Mouse (Mus musculus) layer of hippocampus, adult 9-10 months (tissue): Measurements from ENCODE around the gene Man2a2.
A peak's percentile ranks its signal among the peaks of the same experiment; 100 is the strongest.
"Not testable (repeated sequence)": the region's sequence is repeated elsewhere in the genome, so short reads cannot be mapped to it uniquely, and the experiment has no call there.

ENCODE experiments used
- DNase-seq: peaks from one replicate; pipeline ENCODE4 v3.0.0; 2022; ENCODE audit warnings: low spot score

Man2a2 gene

DNA sequence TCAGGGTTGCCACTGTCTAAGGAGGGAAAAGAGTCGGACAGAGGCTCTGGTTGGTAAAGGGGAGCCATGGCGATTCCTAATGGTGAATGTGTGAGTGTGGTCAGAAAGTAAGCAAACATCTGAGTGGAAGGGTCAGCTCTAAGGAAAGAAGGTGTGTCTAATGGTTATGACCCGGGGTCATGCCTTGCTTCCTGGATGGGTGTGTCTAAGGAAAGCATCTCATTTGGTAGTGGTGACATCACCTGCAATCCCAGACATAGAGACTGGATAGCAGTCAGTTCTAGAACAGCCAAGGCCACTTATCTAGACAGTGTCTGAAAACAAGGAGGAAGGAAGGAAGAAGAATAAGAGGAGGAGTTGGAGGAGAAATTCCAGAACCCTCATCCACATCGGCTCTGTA lies 36.3 kb downstream of the Man2a2 start:
- no peak for DNase-seq

GRCm38 (mm10) chr7:80331433-80331832 lies 39.7 kb downstream of the Man2a2 start:
- no peak for DNase-seq

DNA sequence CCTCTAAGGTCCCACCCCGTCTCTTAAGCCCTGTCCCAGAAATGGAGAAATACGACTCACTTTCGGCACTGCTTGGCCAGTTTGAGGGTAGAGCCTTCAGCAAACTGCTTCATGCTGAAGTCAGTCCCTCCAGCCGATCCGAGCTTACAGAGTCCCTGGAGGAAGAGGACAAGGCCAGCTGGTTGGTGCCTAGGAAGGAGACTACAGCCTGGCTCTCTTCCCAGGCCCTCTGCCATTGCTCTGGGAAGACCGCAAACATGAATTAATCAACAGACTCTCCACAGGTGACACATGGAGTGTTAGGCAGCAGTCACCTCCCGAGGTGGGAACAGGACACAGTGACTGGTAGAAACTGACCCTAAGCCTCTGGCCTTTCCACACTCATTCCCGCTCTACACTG lies 40.9 kb downstream of the Man2a2 start:
- no peak for DNase-seq

- no peak for DNase-seq
Measured at GRCm38 (mm10) chr7:80326076-80326475, 45.1 kb downstream of the Man2a2 start.

DNA sequence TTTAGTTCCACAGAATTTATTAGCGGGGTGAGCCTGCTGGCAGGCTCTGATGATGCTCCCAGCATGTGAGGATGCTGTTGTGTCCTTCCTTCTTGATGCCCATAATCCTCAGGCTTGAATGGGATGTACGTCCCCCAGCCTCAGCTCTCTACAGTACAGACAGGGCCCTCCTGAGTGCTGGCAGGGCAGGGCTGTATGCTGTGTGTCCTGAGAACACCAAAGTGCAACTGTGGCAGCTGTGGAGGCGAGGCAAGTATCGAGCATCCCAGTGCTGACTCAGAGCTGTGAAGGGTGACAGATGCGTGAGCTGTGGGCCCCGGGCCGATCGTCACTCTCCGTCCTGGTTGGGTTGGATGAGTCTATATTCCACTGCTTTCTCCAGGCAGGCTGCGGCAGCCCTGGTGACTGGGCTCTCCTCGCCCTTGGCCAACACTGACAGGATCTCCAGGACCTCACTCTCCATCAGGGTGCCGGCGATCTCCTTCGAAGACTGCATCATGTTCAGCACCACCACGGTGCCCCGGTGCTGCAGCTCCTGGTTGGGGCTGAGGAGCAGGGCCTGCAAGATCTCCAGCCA lies 45.8 kb downstream of the Man2a2 start:
- DNase-seq: no peak

GRCm38 (mm10) chr7:80324816-80325119 lies 46.4 kb downstream of the Man2a2 start:
- DNase-seq: not testable (repeated sequence)

GRCm38 (mm10) chr7:80324043-80324815 lies 46.9 kb downstream of the Man2a2 start, which contains the start of gene Rccd1:
Gene Rccd1, minus strand, starts transcription at chr7:80324454.
- peak; percentile 88 for DNase-seq

DNA sequence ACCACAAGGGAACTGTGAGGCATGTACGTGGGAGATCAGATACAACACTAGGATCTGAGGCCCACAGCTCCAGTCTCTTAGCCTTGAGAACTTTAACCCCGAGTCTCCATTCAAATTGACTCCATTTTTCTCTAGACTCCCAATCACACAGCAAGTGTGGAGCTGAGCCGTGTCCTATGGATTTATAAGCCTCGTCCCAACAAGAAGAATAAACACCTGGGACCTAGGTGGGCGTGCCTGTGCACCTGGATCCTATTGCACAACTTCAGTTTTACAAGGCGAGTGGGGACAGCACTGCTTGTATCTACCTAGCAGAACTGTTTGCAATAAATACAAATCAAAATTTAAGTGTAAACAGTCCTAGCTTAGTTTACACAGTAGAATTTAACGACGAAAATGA lies 47.8 kb downstream of the Man2a2 start:
- DNase-seq: no peak

DNA sequence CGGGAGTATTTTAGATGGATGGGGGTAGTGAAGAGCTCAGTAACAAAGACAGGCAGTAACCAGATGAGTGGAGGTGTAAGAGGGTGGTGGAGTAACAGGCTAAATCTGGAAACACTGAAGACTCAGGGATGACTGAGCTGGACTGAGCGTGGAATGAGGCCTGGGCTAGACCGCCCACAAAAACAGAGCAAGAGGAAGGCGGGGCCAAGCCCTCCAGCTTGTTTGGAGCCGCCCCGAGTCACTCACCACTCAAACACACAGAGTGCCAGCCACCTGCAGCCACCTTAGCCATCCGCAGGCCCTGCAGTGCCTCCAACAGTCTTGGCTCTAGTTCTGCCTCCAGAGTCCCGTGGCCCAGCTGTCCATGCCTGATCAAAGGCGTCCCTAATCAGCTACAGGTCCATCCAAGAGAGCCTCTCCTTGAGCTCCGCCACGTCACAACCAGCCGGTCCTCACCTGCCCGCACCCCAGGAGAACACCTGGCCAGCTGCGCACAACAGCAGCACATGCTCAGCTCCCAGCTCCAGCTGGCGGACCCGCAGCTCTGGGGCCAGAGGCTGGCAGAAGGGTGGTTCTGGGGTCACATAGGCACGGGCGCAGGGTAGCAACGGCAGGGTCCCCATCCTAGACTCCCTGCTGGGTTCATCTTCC lies 51.2 kb downstream of the Man2a2 start:
- DNase-seq: no peak

GRCm38 (mm10) chr7:80318670-80319069 lies 52.5 kb downstream of the Man2a2 start:
- no peak for DNase-seq

DNA sequence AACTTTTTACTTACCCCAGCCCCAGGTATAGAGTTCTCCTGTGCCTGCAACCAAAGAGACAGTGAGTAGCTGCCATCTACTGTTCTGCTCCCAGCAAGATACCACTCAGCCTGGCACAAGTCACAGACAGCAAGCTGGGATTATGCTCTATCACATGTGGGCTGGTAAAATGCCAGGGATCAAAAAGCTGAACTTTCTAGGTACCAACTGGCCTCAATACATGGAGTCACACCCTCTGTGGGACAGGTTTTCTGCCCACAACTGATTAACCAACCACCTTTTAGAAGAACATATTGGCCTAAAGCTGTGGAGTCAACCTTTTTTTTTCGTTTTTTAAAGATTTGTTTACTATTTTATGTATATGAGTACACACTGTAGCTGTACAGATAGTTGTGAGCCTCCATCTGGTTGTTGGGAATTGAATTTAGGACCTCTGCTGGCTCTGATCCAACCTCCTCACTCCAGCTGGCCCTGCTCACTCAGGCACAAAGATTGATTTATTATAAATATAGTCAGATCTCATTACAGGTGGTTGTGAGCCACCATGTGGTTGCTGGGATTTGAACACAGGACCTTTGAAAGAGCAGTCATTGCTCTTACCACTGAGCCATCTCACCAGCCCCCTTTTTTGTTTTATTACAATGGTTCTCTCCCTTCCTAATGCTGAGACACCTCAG lies 53.6 kb downstream of the Man2a2 start:
- DNase-seq: no peak

- no peak for DNase-seq
Measured at GRCm38 (mm10) chr7:80315733-80316132, 55.4 kb downstream of the Man2a2 start.

DNA sequence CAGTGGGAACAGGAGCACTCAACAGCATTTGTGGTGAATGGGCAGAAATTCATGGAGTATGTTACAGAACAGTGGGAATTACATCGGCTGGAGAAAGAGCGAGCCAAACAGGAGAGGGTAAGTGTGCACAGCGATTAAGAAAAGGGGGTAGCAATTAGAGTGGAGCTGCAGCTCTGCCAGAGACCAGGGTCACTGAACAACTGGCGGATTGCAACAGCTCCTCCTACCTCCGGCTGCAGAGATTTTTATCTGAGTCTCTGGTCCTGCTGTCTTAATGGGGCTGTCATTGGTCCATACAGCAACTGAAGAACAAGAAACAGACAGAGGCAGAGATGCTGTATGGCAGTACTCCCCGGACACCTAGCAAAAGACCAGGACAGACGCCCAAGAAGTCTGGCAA lies 60.4 kb downstream of the Man2a2 start:
- no peak for DNase-seq

- DNase-seq: no peak
Measured at GRCm38 (mm10) chr7:80307766-80308165, 63.4 kb downstream of the Man2a2 start.

DNA sequence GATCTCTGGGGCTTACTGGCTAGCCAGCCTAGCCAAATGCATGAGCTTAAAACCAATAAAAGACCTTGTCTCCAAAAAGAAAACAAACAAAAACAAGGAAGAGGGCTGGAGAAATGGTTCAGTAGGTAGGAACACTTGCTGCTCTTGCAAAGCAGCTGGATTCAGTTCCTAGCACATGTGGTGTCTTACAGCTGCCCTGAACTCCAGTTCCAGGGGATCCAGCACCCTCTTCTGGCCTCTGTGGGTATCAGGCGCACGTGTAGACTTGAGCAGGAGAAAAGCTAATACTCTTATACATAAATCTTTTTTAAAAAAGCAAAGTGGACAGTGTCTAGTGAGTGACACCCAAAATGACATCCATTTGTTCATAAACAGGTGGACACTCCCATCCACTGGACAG lies 69.7 kb downstream of the Man2a2 start:
- no peak for DNase-seq

DNA sequence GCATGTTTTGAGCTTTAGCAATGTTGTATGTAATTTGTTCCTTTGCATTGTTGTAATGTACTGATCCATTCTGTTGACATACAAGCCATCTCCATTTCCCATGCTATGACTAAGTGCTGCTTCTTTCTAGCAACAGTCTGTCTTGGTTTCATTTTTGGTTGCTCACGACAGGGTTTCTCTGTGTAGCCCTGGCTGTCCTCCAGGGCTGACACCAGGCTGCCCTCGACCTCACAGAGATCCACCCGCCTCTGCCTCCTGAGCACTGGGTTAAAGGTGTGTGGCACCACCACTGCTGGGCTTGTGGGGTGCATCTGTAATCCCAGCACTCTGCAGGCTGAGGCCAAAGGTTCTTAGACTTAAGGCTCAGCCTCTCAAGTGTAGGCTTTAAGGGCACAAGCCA lies 71.6 kb downstream of the Man2a2 start:
- no peak for DNase-seq
